Mouse (Mus musculus) heart, adult 2 months (tissue): ENCODE data around the gene Dlst. TPM values are rescaled to one million over a fixed set of nuclear protein-coding genes. Genes with fewer than 3 reads are reported as not detected.
A peak's percentile ranks its signal among the peaks of the same experiment; 100 is the strongest.

Experiments
- DNase-seq, 2 experiments: peaks; one replicate each; pipeline ENCODE4 v3.0.0; 2021
- H3K27ac ChIP-seq: fragments of 200-600 bp; 2 replicates; pipeline ENCODE4 v1.8.1; 2022
- H3K27me3 ChIP-seq: fragments of 200-500 bp; 2 replicates; pipeline ENCODE4 v1.6.1; 2012; ENCODE audit warnings: mild to moderate bottlenecking, low read length, inconsistent platforms, mixed read lengths; ENCODE audit not compliant: control insufficient read depth, insufficient read depth
- H3K36me3 ChIP-seq: fragments of 200-500 bp; 2 replicates; pipeline ENCODE4 v1.6.1; 2012; ENCODE audit warnings: low read length, inconsistent platforms; ENCODE audit not compliant: control insufficient read depth, insufficient read depth
- H3K4me1 ChIP-seq: fragments of 200-500 bp; 2 replicates; pipeline ENCODE4 v1.6.1; 2011; ENCODE audit warnings: low read length; ENCODE audit not compliant: control insufficient read depth, insufficient read depth
- H3K4me3 ChIP-seq: fragments of 200-600 bp; 2 replicates; pipeline ENCODE4 v1.8.1; 2022
- H3K79me2 ChIP-seq: fragments of 200-500 bp; replicated peaks from 2 replicates; pipeline ENCODE4 v1.6.1; 2012; ENCODE audit warnings: mild to moderate bottlenecking, inconsistent platforms, low read length, moderate library complexity, mixed read lengths; ENCODE audit not compliant: control insufficient read depth, insufficient read depth
- H3K9ac ChIP-seq: fragments of 200-500 bp; 2 replicates; pipeline ENCODE4 v1.6.1; 2012; ENCODE audit warnings: low read depth, mild to moderate bottlenecking, control low read depth, inconsistent platforms, low read length, mixed read lengths
- CTCF ChIP-seq: fragments of 200-600 bp; IDR thresholded peaks from 2 replicates; pipeline ENCODE4 v1.8.1; 2022; ENCODE audit warnings: antibody characterized with exemption, mild to moderate bottlenecking, moderate library complexity
- EP300 ChIP-seq: fragments of 200-500 bp; IDR thresholded peaks from 2 replicates; pipeline ENCODE4 v1.6.1; 2011; ENCODE audit warnings: low read depth, low read length, control low read depth; ENCODE audit not compliant: insufficient read depth
- POLR2A ChIP-seq: fragments of 200-500 bp; IDR thresholded peaks from 2 replicates; pipeline ENCODE4 v1.6.1; 2011; ENCODE audit warnings: mild to moderate bottlenecking, low read depth, low read length, control low read depth; ENCODE audit not compliant: insufficient read depth
- WGBS: fragments of 180-500 bp; shearing (Covaris S2); methylation state at CpG from one replicate; pipeline ENCODE4 v1.1.7; 2018; 5-methylcytosine and 5-hydroxymethylcytosine counted together
- intact Hi-C: fragments of 180-260 bp; cut with DNase I; formaldehyde crosslinking; loops from one replicate; pipeline ENCODE4 v1.15.1; 2025
- polyA plus RNA-seq: library from polyadenylated mRNA; depleted of rRNA; stranded (reverse); fragments of >200 nt; gene quantifications from 2 replicates; pipeline ENCODE4 v1.2.3, GENCODE M21; 2012
- total RNA-seq, 2 experiments: library from RNA; stranded (reverse); gene quantifications; 2 replicates each; pipeline ENCODE4 v1.2.3; 2021

Dlst gene
- total and polyA plus RNA-seq, 3 experiments, result 423 to 715 (median 668) TPM

- peaks cover 3% of the 10 kb centered on the region; the same call in 1 of the 2 replicates for H3K4me1 ChIP-seq
- intact Hi-C loops, result no loop called here
Measured at GRCm38 (mm10) chr12:85146881-85147280, 36.2 kb downstream of the Dlst start.

GRCm38 (mm10) chr12:85150321-85151001 lies 39.8 kb downstream of the Dlst start:
- Histone ChIP-seq H3K79me2 (no peaks in the 10 kb centered on the region), H3K36me3 (no peaks in the 10 kb centered on the region), H3K27me3 (no peaks in the 10 kb centered on the region), H3K9ac (peak overlapping the region; percentile 62), H3K4me1 (peaks cover 3% of the 10 kb centered on the region; the same call in 1 of the 2 replicates), H3K27ac (peak overlapping the region; percentile 82), H3K4me3 (peak overlapping the region; percentile 53)
- peak; percentile 38 to 59 for DNase-seq
- intact Hi-C loops, result loop anchor here (10.0 kb wide), 1 partner anchor 334 kb away; no protein-coding TSS in a partner anchor
- 24% methylated on average over 20 of the region's 20 CpGs for WGBS
- no peak for TF ChIP-seq POLR2A
- TF ChIP-seq EP300, result no peak
- no peak for TF ChIP-seq CTCF

More at GRCm38 (mm10) chr12:85146881-85147280, 36.2 kb downstream of the Dlst start:
- Histone ChIP-seq H3K79me2 (no peaks in the 10 kb centered on the region), H3K27ac (no peak overlapping the region; the same call in 1 of the 2 replicates), H3K4me3 (no peak overlapping the region), H3K9ac (no peak overlapping the region), H3K36me3 (no peaks in the 10 kb centered on the region), H3K27me3 (no peaks in the 10 kb centered on the region)
- TF ChIP-seq POLR2A, result no peak
- no peak for TF ChIP-seq EP300
- TF ChIP-seq CTCF, result no peak
- WGBS, result 84% methylated on average over 9 of the region's 9 CpGs
- no peak for DNase-seq

- Histone ChIP-seq H3K36me3 (no peaks in the 10 kb centered on the region), H3K79me2 (no peaks in the 10 kb centered on the region), H3K4me3 (peak within 1 kb of the TSS; percentile 53), H3K9ac (peak within 1 kb of the TSS; percentile 62), H3K4me1 (peaks cover 3% of the 10 kb centered on the region; the same call in 1 of the 2 replicates), H3K27ac (peak within 1 kb of the TSS; percentile 82), H3K27me3 (no peaks in the 10 kb centered on the region)
- intact Hi-C loops, result loop anchor here (10.0 kb wide), 1 partner anchor 334 kb away; no protein-coding TSS in a partner anchor
- WGBS, result 18% methylated on average over 28 of the region's 28 CpGs
- no peak for TF ChIP-seq CTCF
- no peak for TF ChIP-seq EP300
- TF ChIP-seq POLR2A, result peak; percentile 51; the same call in 1 of the 2 replicates
- DNase-seq, result peak in 1 of 2 experiments; percentile 62
Measured at GRCm38 (mm10) chr12:85151002-85151774, 40.6 kb downstream of the Dlst start, which contains the start of gene Rps6kl1. Gene Rps6kl1 (minus strand): TSS chr12:85151264.

- Histone ChIP-seq H3K27ac (no peak overlapping the region), H3K9ac (no peak overlapping the region), H3K4me3 (no peak overlapping the region), H3K36me3 (no peaks in the 10 kb centered on the region), H3K79me2 (no peaks in the 10 kb centered on the region), H3K4me1 (peaks cover 1% of the 10 kb centered on the region; the same call in 1 of the 2 replicates), H3K27me3 (no peaks in the 10 kb centered on the region)
- TF ChIP-seq CTCF (no peak), EP300 (no peak), POLR2A (no peak)
- intact Hi-C loops, result loop anchor here (10.0 kb wide), 1 partner anchor 332 kb away; no protein-coding TSS in a partner anchor
- 74% methylated on average over 3 of the region's 3 CpGs for WGBS
- DNase-seq, result no peak
Measured at GRCm38 (mm10) chr12:85153011-85153410, 42.4 kb downstream of the Dlst start.

- intact Hi-C loops, result loop anchor here (5.0 to 10.0 kb wide), 2 partner anchors 36 to 328 kb away; no protein-coding TSS in a partner anchor
Measured at GRCm38 (mm10) chr12:85156324-85156723, 45.7 kb downstream of the Dlst start.

More at GRCm38 (mm10) chr12:85156324-85156723, 45.7 kb downstream of the Dlst start:
- H3K9ac ChIP-seq, result no peak overlapping the region
- no peak overlapping the region for H3K27ac ChIP-seq
- no peaks in the 10 kb centered on the region for H3K79me2 ChIP-seq
- no peaks in the 10 kb centered on the region for H3K27me3 ChIP-seq
- H3K36me3 ChIP-seq, result no peaks in the 10 kb centered on the region
- H3K4me3 ChIP-seq, result no peak overlapping the region
- TF ChIP-seq POLR2A, result no peak
- TF ChIP-seq EP300, result no peak
- TF ChIP-seq CTCF, result no peak
- no peak for DNase-seq
- H3K4me1 ChIP-seq, result peaks cover 5% of the 10 kb centered on the region; the same call in 1 of the 2 replicates
- WGBS, result 43% methylated on average over 6 of the region's 6 CpGs
